Mouse (Mus musculus) frontal cortex, adult 2 months (tissue): ENCODE measurements around the gene Ppfibp2. TPM values are rescaled to one million over a fixed set of nuclear protein-coding genes. Genes with fewer than 3 reads are reported as not detected.

Experiments
- DNase-seq, 2 experiments: peaks; one replicate each; pipeline ENCODE4 v3.0.0; 2022; ENCODE audit warnings: low spot score in 1 of 2; ENCODE audit errors: extremely low spot score in 1 of 2
- polyA plus RNA-seq: library from polyadenylated mRNA; depleted of rRNA; stranded (reverse); fragments of >200 nt; gene quantifications from 2 replicates; pipeline ENCODE4 v1.2.3, GENCODE M21; 2012

Gene Ppfibp2
- polyA plus RNA-seq, 1 experiment, result 8.0 TPM

DNA sequence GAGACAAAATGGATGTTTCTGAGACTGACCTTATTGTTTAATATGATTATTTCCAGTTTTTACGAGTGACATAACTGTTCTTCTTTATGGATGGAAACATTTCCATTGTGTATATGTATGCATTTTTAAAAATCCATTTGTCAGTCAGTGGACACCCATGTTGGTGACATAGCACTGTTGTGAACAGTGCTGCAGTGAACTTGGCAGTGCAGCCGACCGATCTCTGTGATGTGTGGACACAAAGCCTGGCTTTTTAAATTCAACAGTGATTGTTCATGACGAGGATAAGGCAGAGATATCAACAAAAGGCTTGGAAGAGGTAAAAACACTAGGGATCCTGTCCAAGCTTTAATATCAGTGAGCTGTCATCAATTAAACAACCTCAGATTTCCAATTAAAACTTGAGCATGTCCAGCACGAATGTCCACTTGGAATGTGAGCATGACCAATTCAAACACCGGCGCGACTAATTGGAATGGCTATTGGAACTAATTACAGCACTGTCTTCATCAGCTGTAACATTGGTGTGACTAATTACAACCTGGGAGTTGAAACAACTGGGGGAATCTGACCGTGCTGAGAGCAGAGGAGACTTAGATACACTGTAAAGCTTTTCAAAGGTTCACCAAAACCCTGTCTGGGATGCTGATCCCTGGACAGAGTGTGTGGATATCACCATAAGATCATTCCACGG is 99.4 kb downstream of the Ppfibp2 start:
- DNase-seq, result no peak

DNA sequence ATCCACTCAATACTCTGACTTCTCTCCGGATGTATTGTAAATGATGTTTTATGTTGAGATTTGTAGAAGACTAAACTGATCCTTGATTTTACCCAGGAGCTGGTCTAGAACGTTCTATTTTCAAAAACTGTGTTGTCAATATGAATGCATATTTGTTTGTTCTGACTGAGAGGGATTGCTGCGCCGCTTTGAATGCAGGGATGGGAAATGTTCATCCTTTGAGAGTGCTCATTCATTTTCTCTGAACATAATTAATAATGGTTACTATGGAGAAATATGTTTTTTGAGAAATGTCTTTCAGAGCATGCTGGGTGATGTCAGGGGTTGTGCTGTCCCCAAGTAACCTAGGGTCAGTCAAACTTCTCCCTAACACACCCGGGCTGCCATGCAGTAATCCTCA is 102.1 kb downstream of the Ppfibp2 start:
- DNase-seq, result no peak

DNA sequence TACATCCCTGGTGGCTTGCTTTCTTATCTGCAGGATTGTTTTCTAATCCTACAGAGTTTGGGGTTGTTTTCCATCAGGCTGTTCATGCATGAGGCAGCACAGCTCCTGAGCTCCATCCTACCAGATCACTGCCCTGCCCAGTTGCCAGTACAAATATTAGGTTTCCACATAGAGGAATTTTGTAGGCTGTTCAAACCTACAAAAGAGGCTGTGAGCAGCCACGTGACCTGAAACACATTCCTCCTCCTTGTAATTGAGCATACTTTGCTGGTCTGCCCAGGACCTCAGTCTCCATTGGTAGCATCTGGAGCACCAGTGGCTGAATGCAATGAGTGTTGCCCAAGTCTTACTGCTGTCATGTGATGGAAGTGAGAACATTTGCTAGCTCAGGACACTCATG is 104.9 kb downstream of the Ppfibp2 start:
- DNase-seq, result no peak

DNA sequence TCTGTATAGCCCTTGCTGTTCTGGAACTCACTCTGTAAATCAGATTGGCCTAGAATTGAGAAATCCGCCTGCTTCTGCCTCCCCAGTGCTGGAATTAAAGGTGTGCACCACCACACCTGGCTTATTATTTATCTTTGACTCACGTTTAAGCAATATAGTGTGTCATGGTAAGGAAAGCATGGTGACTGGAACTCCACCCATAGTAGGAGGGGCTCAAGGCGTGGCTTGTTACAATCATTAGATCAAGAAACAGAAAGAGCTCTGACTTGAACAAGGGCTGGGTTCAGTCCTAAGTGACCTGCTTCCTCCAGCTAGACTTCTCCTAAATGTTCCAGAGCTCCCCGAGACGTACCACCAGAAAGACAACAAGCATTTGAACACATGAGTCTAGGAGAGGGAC is 105.6 kb downstream of the Ppfibp2 start:
- DNase-seq, result no peak

DNA sequence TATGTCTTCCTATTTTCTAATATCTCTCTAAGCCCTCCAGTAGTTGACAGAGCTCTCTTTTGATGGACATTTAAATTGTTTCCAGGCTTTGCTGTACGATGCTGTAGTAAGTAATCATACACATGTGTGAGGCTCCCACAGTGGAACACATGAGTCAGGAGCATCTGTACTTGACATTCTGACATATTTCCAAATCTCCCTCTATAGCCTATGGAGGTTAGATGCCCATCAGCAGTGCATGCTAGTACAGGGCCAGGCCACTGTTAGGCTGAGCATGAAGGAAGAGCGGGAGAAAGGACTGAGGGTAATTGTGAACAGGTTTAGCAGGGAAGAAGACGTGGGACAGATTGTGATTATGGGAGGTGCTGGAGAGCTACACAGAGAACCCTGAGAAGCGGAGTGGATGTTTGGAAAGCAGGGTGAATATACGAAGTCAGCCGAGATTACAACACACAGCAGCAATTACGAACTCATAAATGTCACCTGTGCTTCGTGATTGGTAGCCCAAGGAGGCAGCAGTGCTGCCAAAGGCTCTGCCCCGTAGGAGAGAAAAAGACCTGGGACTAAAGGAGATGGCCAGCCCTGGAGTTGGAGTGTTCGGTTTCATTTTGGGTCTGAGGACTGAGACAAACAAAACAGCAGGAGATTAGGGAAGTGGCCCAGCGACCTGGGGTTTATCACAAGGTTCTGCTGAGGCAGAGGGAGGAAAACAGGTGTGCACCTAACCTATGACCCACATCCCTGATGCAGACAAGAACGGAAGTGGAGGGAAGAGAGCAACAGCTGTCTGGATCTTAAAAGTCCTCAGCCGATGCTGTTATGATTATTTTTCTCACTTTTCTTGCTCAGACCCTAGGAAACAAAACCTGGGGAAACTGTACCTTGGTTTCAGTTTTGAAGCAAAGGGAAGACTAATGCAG is 107.7 kb downstream of the Ppfibp2 start:
- DNase-seq, result no peak

DNA sequence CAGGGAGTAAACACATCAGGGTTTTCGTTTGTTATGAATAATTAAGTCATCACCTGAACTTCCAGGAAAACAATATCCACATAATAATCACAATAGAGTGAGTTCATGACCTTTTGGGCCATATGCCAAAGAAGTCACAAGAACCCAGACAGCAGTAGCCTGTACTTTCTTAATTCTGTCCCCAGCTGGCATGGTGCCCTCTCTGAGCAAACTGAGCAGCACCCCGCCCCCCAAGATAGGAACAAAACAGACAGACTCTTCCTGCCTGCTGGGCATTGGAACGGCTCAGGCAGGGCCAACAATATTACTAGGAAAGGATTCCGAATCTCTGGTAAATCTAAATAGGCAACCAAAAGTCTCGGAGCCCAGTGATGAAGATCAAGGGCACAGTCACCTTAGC is 110.9 kb downstream of the Ppfibp2 start:
- DNase-seq, result no peak

DNA sequence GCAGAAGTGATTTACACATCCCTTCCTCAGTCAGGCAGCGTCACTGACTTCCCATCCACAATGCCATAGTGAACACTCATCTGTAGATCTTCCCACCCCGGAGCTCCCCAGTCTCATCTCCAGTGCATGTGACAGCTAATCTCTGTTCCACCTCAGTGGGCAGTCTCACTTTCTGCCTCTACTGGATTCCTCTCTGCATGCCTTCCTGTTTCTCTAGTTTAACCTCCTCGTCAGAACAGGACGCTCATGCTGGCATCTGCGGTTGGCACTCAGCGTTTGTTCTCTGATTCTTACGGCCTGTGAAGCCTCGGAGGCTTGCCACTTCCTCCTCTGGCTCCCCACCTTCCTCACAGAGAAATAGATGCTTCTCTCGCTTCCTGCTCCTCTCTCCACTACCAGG is 112.6 kb downstream of the Ppfibp2 start:
- DNase-seq, result no peak

DNA sequence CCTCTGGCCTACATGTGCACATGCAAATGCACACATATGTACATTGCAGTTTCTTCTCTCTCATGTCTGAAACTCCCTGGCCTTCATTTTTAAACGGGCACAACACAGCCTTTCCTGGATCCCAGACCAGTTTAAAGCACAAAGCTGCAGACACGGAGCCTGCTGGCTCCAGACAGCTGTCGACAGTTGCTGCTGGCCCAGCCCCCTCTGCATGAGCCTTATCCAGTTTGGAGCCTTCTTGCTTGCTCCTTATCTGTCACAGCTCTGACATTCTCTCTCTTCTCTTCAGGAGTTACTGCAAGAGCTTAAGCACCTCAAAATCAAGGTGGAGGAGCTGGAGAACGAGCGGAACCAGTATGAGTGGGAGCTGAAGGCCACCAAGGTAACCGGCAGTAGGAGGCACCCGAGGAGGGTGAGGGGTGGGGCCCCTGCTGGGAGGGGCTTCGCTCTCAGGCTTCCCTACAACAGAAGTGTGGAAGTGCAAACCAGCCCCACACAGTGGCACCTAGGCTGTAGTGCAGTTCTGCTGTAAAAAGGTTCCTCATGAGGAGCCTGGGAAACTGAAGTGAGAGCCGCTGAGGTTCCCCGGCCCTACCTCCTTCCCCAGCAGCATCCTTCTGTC is 113.6 kb downstream of the Ppfibp2 start:
- peak; percentile 56 to 79 for DNase-seq

DNA sequence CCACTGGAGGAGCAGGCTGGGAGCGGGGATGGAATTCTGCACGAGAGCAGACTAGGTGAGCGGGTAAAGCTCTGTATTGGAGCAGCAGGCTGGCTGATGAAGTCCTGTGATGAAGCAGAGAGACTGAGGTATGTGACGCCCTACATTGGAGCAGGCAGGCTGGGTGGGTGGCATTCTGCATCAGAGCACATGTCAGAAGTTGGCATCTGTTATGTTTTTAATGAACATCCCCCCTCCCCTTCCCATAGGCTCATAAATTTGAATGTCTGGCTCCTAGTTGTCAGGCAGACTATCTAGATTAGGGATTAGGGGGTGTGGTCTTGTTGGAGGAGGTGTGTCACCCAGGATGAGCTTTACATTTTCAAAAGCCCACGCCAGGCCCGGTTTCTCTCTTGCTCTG is 117.7 kb downstream of the Ppfibp2 start:
- DNase-seq, result no peak

DNA sequence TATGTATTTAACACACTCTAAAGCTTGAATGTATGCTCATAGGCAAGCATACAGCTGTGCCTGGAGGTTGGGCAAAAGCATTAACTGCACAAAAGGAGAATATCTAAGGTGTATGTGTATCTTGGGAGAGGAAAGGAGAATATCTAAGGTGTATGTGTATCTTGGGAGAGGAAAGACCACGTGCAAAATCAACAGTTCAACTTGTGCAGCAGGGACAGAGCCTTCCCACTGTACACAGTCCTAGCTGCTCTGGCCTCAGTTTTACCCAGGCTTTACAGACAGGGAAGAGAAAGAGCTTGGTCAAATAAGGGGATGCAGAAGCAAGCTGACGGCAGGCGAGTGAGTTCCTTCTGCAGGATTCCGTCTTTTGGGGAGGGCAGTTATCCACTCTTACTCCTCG is 119.1 kb downstream of the Ppfibp2 start:
- no peak for DNase-seq

DNA sequence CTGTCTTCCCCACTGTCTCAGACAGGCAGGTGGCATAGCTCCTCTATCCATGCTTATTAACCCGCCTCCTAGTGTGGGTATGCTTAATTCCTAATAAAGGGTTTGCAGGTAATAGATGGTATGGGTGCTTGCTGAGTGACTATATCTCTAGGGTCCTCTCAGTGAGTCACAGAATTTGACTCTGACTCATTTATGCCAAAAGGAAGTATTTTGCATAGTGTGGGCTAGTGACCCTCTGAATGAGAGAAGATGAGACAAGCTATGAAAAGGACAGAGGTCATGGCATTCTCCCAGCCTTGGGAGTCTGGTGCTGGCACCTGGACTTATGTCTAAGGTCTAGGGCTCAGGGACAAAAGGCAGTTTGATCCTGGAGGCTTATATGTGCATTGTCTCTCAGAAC is 125.8 kb downstream of the Ppfibp2 start:
- no peak for DNase-seq

DNA sequence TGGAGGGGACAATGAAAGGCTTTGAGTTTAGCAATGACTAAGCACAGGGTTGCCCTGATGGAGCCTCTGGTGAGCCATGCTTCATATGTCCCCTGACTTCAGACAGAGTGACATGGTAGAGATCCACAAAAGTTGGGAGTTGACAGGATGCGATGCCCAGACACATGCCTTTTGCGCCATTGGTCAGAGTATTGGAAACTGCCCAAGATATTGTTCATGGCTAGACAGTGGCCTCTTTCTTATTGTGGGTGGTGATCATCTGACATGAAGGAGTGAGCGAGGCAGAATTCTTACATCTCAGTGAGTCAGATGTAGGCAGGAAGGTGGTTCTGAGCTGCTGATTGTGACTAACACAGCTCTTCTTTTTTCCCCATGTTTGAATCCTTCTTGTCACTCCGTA is 127.5 kb downstream of the Ppfibp2 start:
- peak in 1 of 2 experiments; percentile 14 for DNase-seq

DNA sequence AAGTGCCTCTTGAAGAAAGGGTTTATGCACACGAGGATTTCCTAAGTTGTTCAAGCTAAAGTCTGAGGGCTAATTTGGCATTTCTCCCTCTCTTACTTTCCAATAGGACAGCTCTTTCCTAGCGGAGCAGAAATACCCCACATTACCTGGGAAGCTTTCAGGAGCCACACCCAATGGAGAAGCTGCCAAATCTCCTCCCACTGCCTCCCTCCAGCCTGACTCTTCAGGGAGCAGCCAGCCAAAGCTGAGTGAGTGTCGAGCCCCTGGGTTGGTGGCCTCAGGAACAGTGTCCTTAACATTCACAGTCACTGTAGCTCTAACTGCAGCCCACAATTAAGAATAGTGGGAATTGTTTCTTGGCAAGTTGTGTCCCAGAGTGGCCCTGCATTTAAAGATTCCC is 132.5 kb downstream of the Ppfibp2 start:
- DNase-seq, result no peak

DNA sequence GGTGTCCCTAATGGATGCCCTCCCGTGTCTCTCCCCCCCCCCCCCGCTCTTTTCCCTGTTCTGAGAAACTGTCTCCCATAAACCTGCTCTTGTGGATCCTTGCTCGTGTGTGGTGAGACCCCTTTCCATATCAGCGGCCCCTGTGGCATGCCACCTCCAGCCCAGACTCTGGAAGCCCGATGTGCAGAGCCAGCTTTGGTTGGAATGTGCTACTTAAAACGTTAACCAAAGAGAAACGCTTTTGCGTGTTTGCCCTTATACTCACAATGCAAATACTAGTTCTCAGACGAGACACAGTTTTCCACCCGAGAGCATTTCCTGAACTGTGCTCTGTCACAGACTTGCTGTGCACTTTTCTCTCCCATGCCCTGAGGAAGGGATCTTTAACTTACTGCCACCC is 135.6 kb downstream of the Ppfibp2 start:
- DNase-seq, result no peak

DNA sequence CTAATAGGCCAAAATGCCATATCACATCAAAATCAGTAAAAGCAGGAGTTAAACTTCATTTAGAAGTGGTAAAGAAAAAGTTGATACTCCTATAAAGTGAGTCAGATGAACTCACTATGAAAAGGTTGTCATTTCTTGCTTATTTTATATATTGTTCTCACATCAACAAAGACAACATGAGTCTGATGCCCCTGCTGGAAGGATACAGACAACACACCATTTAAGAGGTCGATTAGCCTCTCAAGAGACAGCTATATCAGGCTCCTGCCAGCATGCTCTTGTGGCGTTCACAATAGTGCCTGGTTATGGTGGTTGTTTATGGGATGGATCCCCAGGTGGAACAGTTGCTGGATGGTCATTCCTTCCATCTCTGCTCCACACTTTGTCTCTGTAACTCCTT is 138.2 kb downstream of the Ppfibp2 start:
- DNase-seq, result no peak

DNA sequence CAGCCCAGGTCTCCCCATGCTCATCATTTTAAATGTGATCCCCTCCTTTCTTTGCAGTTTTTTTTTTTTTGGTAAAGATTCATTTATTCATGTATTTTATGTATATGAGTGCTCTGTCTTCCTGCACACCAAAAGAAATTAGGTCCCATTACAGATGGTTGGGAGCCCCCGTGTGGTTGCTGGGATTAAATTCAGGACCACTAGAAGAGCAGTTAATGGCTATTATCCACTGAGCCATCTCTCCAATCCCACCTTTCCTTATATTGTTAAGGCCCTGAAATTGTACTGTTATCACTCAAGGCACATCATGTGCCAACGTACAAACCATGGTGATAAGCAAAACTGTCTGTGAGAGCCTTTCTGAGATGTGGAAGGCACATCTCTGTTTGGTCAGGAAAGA is 143.7 kb downstream of the Ppfibp2 start:
- DNase-seq, result peak in 1 of 2 experiments; percentile 58

DNA sequence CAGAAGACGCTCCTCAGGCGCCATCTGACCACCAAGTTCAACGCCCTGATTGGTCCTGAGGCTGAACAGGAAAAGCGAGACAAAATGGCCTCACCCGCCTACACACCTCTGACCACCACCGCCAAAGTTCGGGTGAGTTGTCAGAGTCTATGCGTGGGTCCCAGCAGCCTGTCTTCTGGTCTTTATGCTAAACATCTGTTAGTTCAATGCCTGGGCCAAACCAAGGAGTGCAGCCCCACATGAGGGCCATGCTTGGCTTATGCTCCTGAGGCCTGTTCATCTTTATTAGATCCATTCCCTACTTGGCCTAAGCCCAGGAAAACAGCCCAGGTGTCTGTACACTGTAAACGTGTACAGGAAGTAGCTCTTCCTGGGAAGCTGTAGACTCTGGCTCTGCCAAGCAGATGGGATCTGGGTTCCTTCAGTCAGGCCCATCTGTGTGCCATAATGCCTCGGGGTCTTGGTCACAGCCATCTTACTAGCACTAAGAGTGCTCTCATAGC is 148.0 kb downstream of the Ppfibp2 start:
- no peak for DNase-seq

DNA sequence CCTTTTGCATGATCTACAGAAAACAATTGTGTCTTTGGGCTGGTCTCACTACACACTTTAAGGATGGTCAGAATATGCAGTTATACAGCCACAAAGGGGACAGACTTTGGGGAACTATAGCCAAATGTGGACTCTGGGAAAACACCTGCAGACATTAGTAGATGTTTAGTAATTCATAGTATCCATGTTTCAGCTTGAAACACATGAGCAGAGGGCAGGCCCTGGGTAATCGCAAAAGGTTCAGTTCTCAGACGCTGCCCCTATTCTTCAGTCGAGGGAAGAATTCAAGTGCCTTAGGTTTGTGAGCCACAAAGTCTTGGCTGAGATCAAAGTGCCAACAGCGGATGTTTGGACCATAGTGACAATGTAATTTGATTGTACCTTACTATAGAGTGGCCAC is 149.4 kb downstream of the Ppfibp2 start:
- no peak for DNase-seq

DNA sequence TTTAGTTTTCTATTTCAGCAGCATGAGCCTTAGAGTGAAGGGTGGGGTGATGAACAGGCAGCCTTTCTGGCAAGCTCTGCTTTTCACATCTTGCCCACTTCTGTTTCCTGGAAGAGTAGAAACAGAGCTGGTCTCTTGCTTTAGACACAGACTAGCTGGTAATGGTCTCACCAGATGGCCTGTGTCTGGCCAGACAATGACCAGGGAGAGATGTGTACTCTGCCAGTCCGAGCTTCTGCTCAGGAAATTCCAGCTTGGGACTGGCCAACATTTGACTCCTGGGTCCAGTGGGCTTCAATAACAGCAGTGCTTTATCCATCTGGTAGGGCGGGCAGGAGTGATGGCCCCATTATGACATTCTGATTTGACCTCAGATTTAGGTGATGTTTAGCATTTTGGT is 150.1 kb downstream of the Ppfibp2 start:
- DNase-seq, result no peak

DNA sequence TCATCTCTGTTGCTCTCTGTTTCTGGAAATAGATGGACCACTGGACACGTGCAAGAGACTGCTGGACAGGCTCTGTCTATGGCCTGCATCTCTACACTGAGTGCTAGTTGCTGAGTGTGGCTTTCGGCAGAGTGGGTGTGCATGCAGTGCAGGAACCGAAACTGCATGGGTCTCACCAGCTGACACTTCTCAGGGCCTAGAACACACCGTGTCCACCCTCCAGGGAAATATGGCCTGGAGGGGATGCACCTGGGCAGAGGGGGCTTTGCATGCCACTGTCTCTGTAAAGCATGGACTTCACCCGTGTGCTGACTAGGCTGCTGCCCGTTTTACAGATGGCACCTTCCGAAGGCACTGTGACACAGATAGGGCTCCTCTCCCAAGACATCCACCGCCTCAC is 151.0 kb downstream of the Ppfibp2 start:
- no peak for DNase-seq

DNA sequence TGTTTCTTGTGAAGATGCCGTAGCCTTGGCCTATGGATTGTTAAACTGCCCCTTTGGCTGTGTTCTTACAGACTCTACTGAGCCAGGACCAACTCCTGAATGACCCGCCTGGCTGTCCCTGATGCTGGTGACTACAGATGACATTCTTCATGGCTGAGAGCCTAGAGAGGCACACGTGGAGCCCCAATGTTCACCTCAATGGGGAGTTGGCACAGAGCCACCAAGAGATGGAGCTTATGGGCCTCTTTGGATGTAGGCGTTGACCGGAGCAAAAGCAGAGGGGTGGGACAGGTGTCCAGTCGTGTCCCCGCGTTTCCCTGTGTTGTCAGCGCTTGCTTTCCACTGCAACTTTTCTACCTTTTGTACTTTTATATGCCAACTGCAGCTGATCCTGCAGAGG is 152.5 kb downstream of the Ppfibp2 start:
- DNase-seq, result no peak
